Mouse (Mus musculus) liver, adult 2 months (tissue): ENCODE results near the gene Cytip.

Experiments used
- CTCF ChIP-seq: fragments of 200-500 bp; IDR thresholded peaks from 2 replicates; pipeline ENCODE4 v1.5.1; 2011; ENCODE audit warnings: low read depth, low read length, control low read depth
- POLR2A ChIP-seq: fragments of 200-500 bp; IDR thresholded peaks from 2 replicates; pipeline ENCODE4 v1.6.1; 2011; ENCODE audit warnings: low read length, control low read depth; ENCODE audit not compliant: insufficient read depth; ENCODE audit errors: extremely low read depth

DNA sequence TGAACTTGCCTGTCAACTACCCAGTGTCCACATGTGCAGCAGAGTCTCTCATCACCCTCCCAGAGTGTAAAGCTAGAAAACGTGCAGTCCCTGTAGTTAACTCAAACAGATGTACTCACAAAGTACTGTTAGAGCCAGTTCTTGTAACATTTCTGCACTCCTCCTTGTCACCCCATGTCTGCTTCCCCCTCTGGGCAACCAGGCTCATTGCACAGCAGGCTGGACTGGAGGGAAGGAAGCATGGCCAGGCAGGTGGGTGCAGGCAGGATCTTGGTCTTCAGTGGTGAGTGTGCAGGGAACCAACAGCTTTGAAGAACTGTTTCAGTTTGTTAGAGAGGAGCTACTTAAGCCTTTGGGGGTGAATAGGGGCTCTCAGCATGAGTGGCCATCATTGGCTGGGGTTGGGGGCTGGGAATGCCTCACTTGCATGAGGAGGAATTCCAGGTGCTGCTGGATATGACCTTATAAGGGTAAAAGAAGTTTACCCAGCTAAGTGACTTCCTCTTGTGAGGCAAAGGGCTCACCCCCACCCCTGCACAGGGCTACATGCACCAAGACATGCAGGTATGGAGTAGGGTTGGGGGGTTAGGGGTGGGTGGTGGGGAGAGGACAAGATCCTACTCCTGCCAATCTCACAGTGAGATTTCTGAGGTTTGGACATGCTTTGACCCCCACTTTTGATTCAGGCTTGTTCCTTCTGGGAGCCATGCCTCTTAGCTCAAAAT, 31.7 kb downstream of the Cytip start:
- TF ChIP-seq CTCF (no peak), POLR2A (no peak)
